Mouse (Mus musculus): ENCODE data around the gene Olfr31.

GRCm38 (mm10) chr14:14348674-14349401 is 26.2 kb downstream of the Olfr31 start:
- no peak for TF ChIP-seq CTCF (IDR thresholded peaks at IDR 0.05 in 2 of 3, conservative IDR thresholded peaks at IDR 0.05 in 1 of 3; ENCODE audit: control insufficient read depth in 1 of 3, insufficient read depth in 1 of 3, low read depth in 2 of 3, low read length in 3 of 3, poor library complexity in 1 of 3, severe bottlenecking in 1 of 3)
- no peak for TF ChIP-seq GATA1 (IDR thresholded peaks at IDR 0.05; ENCODE audit: low read depth, low read length)
- no peak for TF ChIP-seq MAZ (IDR thresholded peaks at IDR 0.05; ENCODE audit: low read depth, low read length)
- no peak for TF ChIP-seq USF1 (IDR thresholded peaks at IDR 0.05; ENCODE audit: low read depth, low read length)
- no peak for TF ChIP-seq SMC3 (IDR thresholded peaks at IDR 0.05; ENCODE audit: low read depth, low read length)
- no peak for TF ChIP-seq EP300 (IDR thresholded peaks at IDR 0.05; ENCODE audit: low read depth in 1 of 2, low read length in 2 of 2)
- no peak for TF ChIP-seq TAL1 (IDR thresholded peaks at IDR 0.05; ENCODE audit: low read length)
- TF ChIP-seq POLR2A (IDR thresholded peaks at IDR 0.05; ENCODE audit: control insufficient read depth in 1 of 2, insufficient read depth in 1 of 2, low read depth in 1 of 2, low read length in 2 of 2, poor library complexity in 1 of 2), result no peak

Measured in MEL (cell line).